Mouse (Mus musculus): Measurements from ENCODE around the gene Mmp2. TPM values are rescaled to one million over a fixed set of nuclear protein-coding genes. Genes with fewer than 3 reads are reported as not detected.

The Mmp2 gene
- 10.8 TPM for polyA plus RNA-seq (2015; fragmentation: Illumina TruSeq; extraction: RNeasy Lipid Tissue Mini Kit (QIAGEN cat#74804); ENCODE audit: insufficient read depth, low replicate concordance)

GRCm38 (mm10) chr8:92827243-92828034 lies at the start of gene Mmp2:
Mmp2 (plus strand) TSS chr8:92827291.

GRCm38 (mm10) chr8:92855171-92855894 lies 28.2 kb downstream of the Mmp2 start, which contains the start of gene Lpcat2:
Lpcat2 (plus strand) TSS chr8:92855339.

GRCm38 (mm10) chr8:92901107-92901506 lies 74.0 kb downstream of the Mmp2 start, which contains the start of gene Capns2:
Capns2 (plus strand) TSS chr8:92901407.

Other genes with a start within 250 kb of the Mmp2 start
- not detected for gene Irx6, start 153.0 kb upstream of the Mmp2 start, polyA plus RNA-seq (2015; fragmentation: Illumina TruSeq; extraction: RNeasy Lipid Tissue Mini Kit (QIAGEN cat#74804); ENCODE audit: insufficient read depth, low replicate concordance)
- gene Lpcat2, start 28.0 kb downstream of the Mmp2 start, polyA plus RNA-seq (2015; fragmentation: Illumina TruSeq; extraction: RNeasy Lipid Tissue Mini Kit (QIAGEN cat#74804); ENCODE audit: insufficient read depth, low replicate concordance) = 35.7 TPM
- 0.83 TPM for gene Capns2, start 74.1 kb downstream of the Mmp2 start, polyA plus RNA-seq (2015; fragmentation: Illumina TruSeq; extraction: RNeasy Lipid Tissue Mini Kit (QIAGEN cat#74804); ENCODE audit: insufficient read depth, low replicate concordance)
- not detected for gene Slc6a2, start 132.8 kb downstream of the Mmp2 start, polyA plus RNA-seq (2015; fragmentation: Illumina TruSeq; extraction: RNeasy Lipid Tissue Mini Kit (QIAGEN cat#74804); ENCODE audit: insufficient read depth, low replicate concordance)
- not detected for gene Ces1a, start 220.9 kb downstream of the Mmp2 start, polyA plus RNA-seq (2015; fragmentation: Illumina TruSeq; extraction: RNeasy Lipid Tissue Mini Kit (QIAGEN cat#74804); ENCODE audit: insufficient read depth, low replicate concordance)

Data from spleen, adult 10 weeks (tissue).